Mouse (Mus musculus) heart, embryonic 14.5 days (tissue): ENCODE results near the gene 1700010I14Rik. TPM values are rescaled to one million over a fixed set of nuclear protein-coding genes. Genes with fewer than 3 reads are reported as not detected.

Experiments
- ATAC-seq: fragments of 200-750 bp; cut with Nextera tagmentation; 2 replicates; pipeline ENCODE4 v1.8.0; 2017; ENCODE audit warnings: low read depth, moderate TSS enrichment; ENCODE audit not compliant: insufficient number of reproducible peaks, insufficient read depth, low FRiP score
- H3K27ac ChIP-seq, 2 experiments: fragments of 200-500 bp in 1 of 2; fragments of 300-500 bp in 1 of 2; sonication (generic) in 1 of 2; replicated peaks in 1 of 2; 2 replicates each; pipeline ENCODE4 v1.5.1; 2012 to 2014; ENCODE audit warnings: low read depth in 2 of 2, low read length in 2 of 2, control low read depth in 1 of 2, mild to moderate bottlenecking in 1 of 2, mixed read lengths in 1 of 2; ENCODE audit not compliant: control insufficient read depth in 1 of 2, insufficient read depth in 1 of 2
- H3K27me3 ChIP-seq: fragments of 300-500 bp; sonication (generic); 2 replicates; pipeline ENCODE4 v1.6.1; 2014; ENCODE audit warnings: mild to moderate bottlenecking, low read length, control low read depth; ENCODE audit not compliant: control insufficient read depth, insufficient read depth
- H3K36me3 ChIP-seq: fragments of 300-500 bp; sonication (generic); 2 replicates; pipeline ENCODE4 v1.6.1; 2014; ENCODE audit warnings: mild to moderate bottlenecking, control low read depth, low read length, mixed read lengths; ENCODE audit not compliant: control insufficient read depth, insufficient read depth
- H3K4me1 ChIP-seq, 2 experiments: fragments of 200-500 bp in 1 of 2; fragments of 300-500 bp in 1 of 2; sonication (generic) in 1 of 2; 2 replicates each; pipeline ENCODE4 v1.6.1; 2012 to 2014; ENCODE audit warnings: low read length in 2 of 2, control low read depth in 1 of 2, mixed read lengths in 1 of 2; ENCODE audit not compliant: control insufficient read depth in 2 of 2, insufficient read depth in 2 of 2
- H3K4me2 ChIP-seq: fragments of 300-500 bp; sonication (generic); 2 replicates; pipeline ENCODE4 v1.6.1; 2014; ENCODE audit warnings: mild to moderate bottlenecking, low read length
- H3K4me3 ChIP-seq, 2 experiments: fragments of 200-500 bp in 1 of 2; fragments of 300-500 bp in 1 of 2; sonication (generic) in 1 of 2; 2 replicates each; pipeline ENCODE4 v1.5.1; 2012 to 2014; ENCODE audit warnings: low read length in 2 of 2, mild to moderate bottlenecking in 2 of 2, control low read depth in 1 of 2, low read depth in 1 of 2, moderate library complexity in 1 of 2; ENCODE audit not compliant: control insufficient read depth in 1 of 2, insufficient read depth in 1 of 2
- H3K9ac ChIP-seq: fragments of 300-500 bp; sonication (generic); 2 replicates; pipeline ENCODE4 v1.6.1; 2014; ENCODE audit warnings: mild to moderate bottlenecking, low read length
- H3K9me3 ChIP-seq: fragments of 300-500 bp; sonication (generic); 2 replicates; pipeline ENCODE4 v1.6.1; 2016; ENCODE audit warnings: low read length, control low read depth; ENCODE audit not compliant: control insufficient read depth
- WGBS: fragments of 180-500 bp; shearing (Covaris S2); extraction: QIAGEN DNeasy Blood & Tissue Kit; methylation state at CpG from one replicate; pipeline ENCODE4 v1.1.7; 2014; 5-methylcytosine and 5-hydroxymethylcytosine counted together
- polyA plus RNA-seq: library from polyadenylated mRNA; unstranded; fragments of >200 nt; fragmentation: Nextera tagmentation; extraction: Ambion mirVana; gene quantifications from 2 replicates; pipeline ENCODE4 v1.2.1, GENCODE M21; 2014

Gene 1700010I14Rik
- polyA plus RNA-seq, 1 experiment from 2014 or later: 0.46 TPM

GRCm38 (mm10) chr17:8965177-8965576 lies 23.0 kb upstream of the 1700010I14Rik start:
- H3K36me3 ChIP-seq: no peaks in the 10 kb centered on the region
- WGBS: 79% methylated on average over 6 of the region's 6 CpGs
- H3K27me3 ChIP-seq: no peaks in the 10 kb centered on the region
- H3K27ac ChIP-seq: no peak overlapping the region
- no peak overlapping the region for H3K4me2 ChIP-seq
- no peaks in the 10 kb centered on the region for H3K4me1 ChIP-seq
- no peaks in the 10 kb centered on the region for H3K9me3 ChIP-seq
- H3K4me3 ChIP-seq: no peak overlapping the region
- ATAC-seq: no peak
- no peak overlapping the region for H3K9ac ChIP-seq

- Histone ChIP-seq H3K4me2 (no peak overlapping the region), H3K27ac (no peak overlapping the region), H3K9ac (no peak overlapping the region), H3K36me3 (no peaks in the 10 kb centered on the region), H3K27me3 (no peaks in the 10 kb centered on the region), H3K9me3 (no peaks in the 10 kb centered on the region), H3K4me1 (no peaks in the 10 kb centered on the region), H3K4me3 (no peak overlapping the region)
- no peak for ATAC-seq
- 36% methylated on average over 12 of the region's 12 CpGs for WGBS
These were observed 15.8 kb upstream of the 1700010I14Rik start for GRCm38 (mm10) chr17:8972152-8972854.

GRCm38 (mm10) chr17:8973331-8973730 lies 14.8 kb upstream of the 1700010I14Rik start:
- WGBS: 61% methylated on average over 5 of the region's 5 CpGs
- no peaks in the 10 kb centered on the region for H3K9me3 ChIP-seq
- H3K36me3 ChIP-seq: no peaks in the 10 kb centered on the region

GRCm38 (mm10) chr17:8974423-8974822 lies 13.7 kb upstream of the 1700010I14Rik start:
- H3K36me3 ChIP-seq: no peaks in the 10 kb centered on the region
- no peak overlapping the region for H3K27ac ChIP-seq
- no peak for ATAC-seq
- no peaks in the 10 kb centered on the region for H3K27me3 ChIP-seq
- H3K4me1 ChIP-seq: no peaks in the 10 kb centered on the region
- H3K9me3 ChIP-seq: no peaks in the 10 kb centered on the region
- no peak overlapping the region for H3K9ac ChIP-seq
- H3K4me2 ChIP-seq: no peak overlapping the region
- 55% methylated on average over 7 of the region's 7 CpGs for WGBS
- no peak overlapping the region for H3K4me3 ChIP-seq

More at GRCm38 (mm10) chr17:8973331-8973730, 14.8 kb upstream of the 1700010I14Rik start:
- H3K27me3 ChIP-seq: no peaks in the 10 kb centered on the region
- no peak overlapping the region for H3K4me3 ChIP-seq
- H3K4me1 ChIP-seq: no peaks in the 10 kb centered on the region
- ATAC-seq: no peak
- no peak overlapping the region for H3K27ac ChIP-seq
- no peak overlapping the region for H3K9ac ChIP-seq
- no peak overlapping the region for H3K4me2 ChIP-seq

- no peaks in the 10 kb centered on the region for H3K4me1 ChIP-seq
- H3K27ac ChIP-seq: no peak overlapping the region
- H3K9me3 ChIP-seq: no peaks in the 10 kb centered on the region
- no peak overlapping the region for H3K4me2 ChIP-seq
- H3K27me3 ChIP-seq: no peaks in the 10 kb centered on the region
- no peak overlapping the region for H3K4me3 ChIP-seq
- no peak overlapping the region for H3K9ac ChIP-seq
- no peak for ATAC-seq
- WGBS: 66% methylated on average over 6 of the region's 6 CpGs
- H3K36me3 ChIP-seq: no peaks in the 10 kb centered on the region
These were observed 13.2 kb upstream of the 1700010I14Rik start for GRCm38 (mm10) chr17:8974823-8975397.

- H3K4me3 ChIP-seq: no peak overlapping the region
- no peaks in the 10 kb centered on the region for H3K27me3 ChIP-seq
- 83% methylated on average over 6 of the region's 6 CpGs for WGBS
- no peak overlapping the region for H3K9ac ChIP-seq
- H3K4me2 ChIP-seq: no peak overlapping the region
- no peak overlapping the region for H3K27ac ChIP-seq
- no peaks in the 10 kb centered on the region for H3K9me3 ChIP-seq
- H3K36me3 ChIP-seq: no peaks in the 10 kb centered on the region
- ATAC-seq: no peak
- no peaks in the 10 kb centered on the region for H3K4me1 ChIP-seq
These were observed 11.4 kb upstream of the 1700010I14Rik start for GRCm38 (mm10) chr17:8976745-8977144.

GRCm38 (mm10) chr17:8977271-8977670 lies 10.9 kb upstream of the 1700010I14Rik start:
- Histone ChIP-seq H3K27ac (no peak overlapping the region), H3K36me3 (no peaks in the 10 kb centered on the region), H3K4me3 (no peak overlapping the region), H3K4me2 (no peak overlapping the region), H3K27me3 (no peaks in the 10 kb centered on the region), H3K9me3 (no peaks in the 10 kb centered on the region), H3K4me1 (no peaks in the 10 kb centered on the region), H3K9ac (no peak overlapping the region)
- WGBS: 68% methylated on average over 2 of the region's 2 CpGs
- ATAC-seq: no peak
